Mouse (Mus musculus) intestine, embryonic 14.5 days (tissue): ENCODE measurements around the gene Wrnip1. TPM values are rescaled to one million over a fixed set of nuclear protein-coding genes. Genes with fewer than 3 reads are reported as not detected.
"Not testable (repeated sequence)": the region's sequence is repeated elsewhere in the genome, so short reads cannot be mapped to it uniquely, and the experiment has no call there.

Source experiments
- ATAC-seq: fragments of 200-750 bp; cut with Nextera tagmentation; replicated peaks from 2 replicates; pipeline ENCODE4 v1.8.0; 2017; ENCODE audit warnings: low read depth, moderate number of reproducible peaks, moderate TSS enrichment, moderate library complexity; ENCODE audit not compliant: low FRiP score, low TSS enrichment
- DNase-seq: peaks from one replicate; pipeline ENCODE4 v3.0.0-alpha.2; 2018; ENCODE audit warnings: low spot score
- H3K27ac ChIP-seq: fragments of 300-500 bp; sonication (generic); 2 replicates; pipeline ENCODE4 v1.5.1; 2014; ENCODE audit warnings: low read depth, mild to moderate bottlenecking, control low read depth
- H3K27me3 ChIP-seq: fragments of 300-500 bp; sonication (generic); replicated peaks from 2 replicates; pipeline ENCODE4 v1.6.1; 2014; ENCODE audit warnings: low read length, control low read depth; ENCODE audit not compliant: control insufficient read depth, insufficient read depth
- H3K36me3 ChIP-seq: fragments of 300-500 bp; sonication (generic); 2 replicates; pipeline ENCODE4 v1.6.1; 2014; ENCODE audit warnings: low read length, control low read depth; ENCODE audit not compliant: control insufficient read depth, insufficient read depth
- H3K4me1 ChIP-seq: fragments of 300-500 bp; sonication (generic); replicated peaks from 2 replicates; pipeline ENCODE4 v1.6.1; 2014; ENCODE audit warnings: low read length, control low read depth, mixed read lengths; ENCODE audit not compliant: control insufficient read depth, insufficient read depth
- H3K4me2 ChIP-seq: fragments of 300-500 bp; sonication (generic); 2 replicates; pipeline ENCODE4 v1.6.1; 2014; ENCODE audit warnings: low read length
- H3K4me3 ChIP-seq: fragments of 300-500 bp; sonication (generic); 2 replicates; pipeline ENCODE4 v1.5.1; 2014; ENCODE audit warnings: low read depth, low read length, control low read depth, mixed read lengths
- H3K9ac ChIP-seq: fragments of 300-500 bp; sonication (generic); 2 replicates; pipeline ENCODE4 v1.6.1; 2014; ENCODE audit warnings: mild to moderate bottlenecking, low read length
- H3K9me3 ChIP-seq: fragments of 300-500 bp; sonication (generic); 2 replicates; pipeline ENCODE4 v1.6.1; 2016; ENCODE audit warnings: low read length, control low read depth; ENCODE audit not compliant: control insufficient read depth
- WGBS: fragments of 180-500 bp; shearing (Covaris S2); extraction: QIAGEN DNeasy Blood & Tissue Kit; methylation state at CpG from one replicate; pipeline ENCODE4 v1.1.7; 2014; 5-methylcytosine and 5-hydroxymethylcytosine counted together
- polyA plus RNA-seq: library from polyadenylated mRNA; unstranded; fragments of >200 nt; fragmentation: Nextera tagmentation; extraction: Ambion mirVana; gene quantifications from 2 replicates; pipeline ENCODE4 v1.2.1, GENCODE M21; 2014

Gene Wrnip1
- polyA plus RNA-seq, 1 experiment from 2014 or later, result 20.7 TPM

DNA sequence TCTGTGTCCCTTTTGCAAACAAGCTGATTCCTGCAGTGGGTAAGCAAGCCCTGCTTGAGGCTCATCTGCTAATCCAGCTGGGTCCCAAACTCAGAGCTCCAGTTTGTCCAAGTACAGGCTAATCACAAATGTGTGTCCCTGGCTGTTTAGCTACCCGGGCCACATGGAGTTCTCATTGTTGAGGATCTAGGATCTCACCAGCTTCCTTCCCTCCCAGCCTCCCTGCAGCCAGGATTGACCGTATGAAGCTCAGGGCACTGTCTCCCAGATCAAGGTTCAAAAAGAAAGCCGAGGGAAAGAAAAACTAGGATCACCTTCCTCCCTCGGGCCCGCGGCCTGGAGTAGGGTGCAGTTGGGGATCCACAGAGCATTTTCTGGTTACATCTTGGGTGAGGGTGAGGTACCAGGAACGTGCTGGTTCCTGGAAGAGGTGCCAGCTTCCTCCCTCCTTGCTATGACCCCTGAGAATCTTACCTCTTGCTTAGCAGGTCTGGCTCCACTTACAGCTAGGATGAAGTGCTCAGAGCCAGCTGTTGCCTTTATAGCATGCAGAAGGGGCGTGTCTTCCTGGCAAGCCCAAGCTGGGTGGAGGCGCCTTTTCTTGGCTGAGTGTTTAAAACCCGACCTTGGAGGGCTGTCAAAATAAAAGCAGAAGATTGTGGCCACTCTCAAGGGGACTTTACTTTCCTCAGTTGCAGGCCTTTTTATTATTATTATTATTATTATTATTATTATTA, 49.0 kb downstream of the Wrnip1 start, which contains the start of gene Serpinb1a:
TSS of gene Serpinb1a (minus strand) at position 518 of the 737 bp plus-strand sequence.
- H3K27me3 ChIP-seq, result no peaks in the 10 kb centered on the region
- H3K4me3 ChIP-seq, result 0 out of 2 replicates have a peak within 1 kb of the TSS, but pooled peaks have one; percentile 1
- no peaks in the 10 kb centered on the region for H3K9me3 ChIP-seq
- H3K27ac ChIP-seq, result peak within 1 kb of the TSS; percentile 87; the same call in 1 of the 2 replicates
- ATAC-seq (no peak), DNase-seq (peak; percentile 68)
- H3K4me1 ChIP-seq, result peaks cover 17% of the 10 kb centered on the region
- WGBS, result 49% methylated on average over 10 of the region's 10 CpGs
- no peak within 1 kb of the TSS for H3K9ac ChIP-seq
- H3K4me2 ChIP-seq, result peak within 1 kb of the TSS; percentile 37
- H3K36me3 ChIP-seq, result no peaks in the 10 kb centered on the region

DNA sequence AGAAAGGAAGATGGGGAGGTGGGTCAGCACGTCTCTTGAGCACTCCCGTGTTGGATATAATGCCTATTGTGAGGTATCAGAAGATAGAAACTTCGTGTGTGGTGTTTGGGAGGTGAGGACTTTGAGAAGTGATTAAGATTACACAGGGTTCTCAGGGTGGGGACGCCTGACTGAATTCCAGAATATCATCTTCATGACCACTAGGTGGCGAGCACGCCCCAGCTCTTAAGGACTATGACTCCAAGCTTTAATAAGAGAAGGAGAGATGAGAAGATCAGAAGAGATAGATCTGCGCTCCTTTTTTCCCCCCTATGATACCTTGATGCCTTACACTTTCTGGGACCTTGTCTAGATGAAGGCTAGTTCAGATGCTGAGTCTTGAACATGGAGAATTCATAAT, 50.1 kb downstream of the Wrnip1 start:
- Histone ChIP-seq H3K27ac (no peak overlapping the region), H3K36me3 (no peaks in the 10 kb centered on the region), H3K27me3 (no peaks in the 10 kb centered on the region), H3K9me3 (no peaks in the 10 kb centered on the region), H3K4me2 (no peak overlapping the region), H3K4me1 (peaks cover 17% of the 10 kb centered on the region), H3K9ac (no peak overlapping the region), H3K4me3 (no peak overlapping the region)
- ATAC-seq (no peak), DNase-seq (no peak)
- WGBS, result 12% methylated on average over 7 of the region's 7 CpGs

- ATAC-seq (no peak), DNase-seq (no peak)
- H3K4me3 ChIP-seq, result no peak overlapping the region
- H3K36me3 ChIP-seq, result no peaks in the 10 kb centered on the region
- peaks cover 17% of the 10 kb centered on the region for H3K4me1 ChIP-seq
- no peak overlapping the region for H3K9ac ChIP-seq
- H3K4me2 ChIP-seq, result no peak overlapping the region
- WGBS, result 92% methylated on average over 4 of the region's 4 CpGs
- H3K27me3 ChIP-seq, result no peaks in the 10 kb centered on the region
- H3K27ac ChIP-seq, result no peak overlapping the region
- H3K9me3 ChIP-seq, result no peaks in the 10 kb centered on the region
Measured at GRCm38 (mm10) chr13:32852539-32852938, 50.7 kb downstream of the Wrnip1 start.

DNA sequence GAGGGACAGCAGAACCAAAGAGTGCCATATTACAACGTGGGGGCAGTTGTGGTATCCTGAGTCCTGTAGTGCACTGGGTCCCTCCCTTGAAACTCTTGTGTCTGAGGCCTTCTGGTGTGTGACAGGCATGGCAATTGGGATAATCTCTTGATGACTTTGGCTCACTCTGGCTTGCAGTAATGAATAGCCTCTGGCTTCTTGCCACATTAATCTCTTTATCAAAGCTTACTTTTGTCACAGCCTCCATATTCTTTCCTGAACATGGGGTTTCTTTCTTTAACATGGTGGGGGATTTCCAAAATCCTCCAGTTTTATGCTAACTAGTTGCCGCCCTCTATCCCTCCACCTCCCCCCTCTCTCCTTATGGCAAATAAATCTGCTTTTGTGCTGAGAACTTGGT, 51.2 kb downstream of the Wrnip1 start:
- no peak overlapping the region for H3K4me2 ChIP-seq
- peaks cover 17% of the 10 kb centered on the region for H3K4me1 ChIP-seq
- H3K36me3 ChIP-seq, result no peaks in the 10 kb centered on the region
- H3K9me3 ChIP-seq, result no peaks in the 10 kb centered on the region
- no peaks in the 10 kb centered on the region for H3K27me3 ChIP-seq
- ATAC-seq, result no peak
- no peak overlapping the region for H3K27ac ChIP-seq
- H3K4me3 ChIP-seq, result no peak overlapping the region
- WGBS, result 76% methylated on average over 2 of the region's 2 CpGs
- H3K9ac ChIP-seq, result no peak overlapping the region
- DNase-seq, result no peak

GRCm38 (mm10) chr13:32860821-32861220, 59.0 kb downstream of the Wrnip1 start:
- H3K9me3 ChIP-seq, result no peaks in the 10 kb centered on the region
- WGBS, result 67% methylated on average over 3 of the region's 3 CpGs
- no peak overlapping the region for H3K4me2 ChIP-seq
- H3K4me1 ChIP-seq, result no peaks in the 10 kb centered on the region
- DNase-seq (no peak), ATAC-seq (no peak)
- no peaks in the 10 kb centered on the region for H3K27me3 ChIP-seq
- H3K4me3 ChIP-seq, result no peak overlapping the region
- H3K9ac ChIP-seq, result no peak overlapping the region
- H3K27ac ChIP-seq, result no peak overlapping the region
- H3K36me3 ChIP-seq, result no peaks in the 10 kb centered on the region

GRCm38 (mm10) chr13:32863456-32863855, 61.6 kb downstream of the Wrnip1 start:
- Histone ChIP-seq H3K4me3 (no peak overlapping the region), H3K4me1 (no peaks in the 10 kb centered on the region), H3K9me3 (no peaks in the 10 kb centered on the region), H3K36me3 (no peaks in the 10 kb centered on the region), H3K27me3 (no peaks in the 10 kb centered on the region), H3K9ac (no peak overlapping the region), H3K27ac (no peak overlapping the region), H3K4me2 (no peak overlapping the region)
- DNase-seq (no peak), ATAC-seq (no peak)

GRCm38 (mm10) chr13:32864529-32864928, 62.7 kb downstream of the Wrnip1 start:
- not testable (repeated sequence) for DNase-seq, H3K9me3 ChIP-seq, H3K36me3 ChIP-seq, H3K4me3 ChIP-seq, H3K27me3 ChIP-seq, H3K4me1 ChIP-seq, H3K27ac ChIP-seq, H3K9ac ChIP-seq, ATAC-seq, H3K4me2 ChIP-seq
- WGBS, result 90% methylated on average over 2 of the region's 3 CpGs

DNA sequence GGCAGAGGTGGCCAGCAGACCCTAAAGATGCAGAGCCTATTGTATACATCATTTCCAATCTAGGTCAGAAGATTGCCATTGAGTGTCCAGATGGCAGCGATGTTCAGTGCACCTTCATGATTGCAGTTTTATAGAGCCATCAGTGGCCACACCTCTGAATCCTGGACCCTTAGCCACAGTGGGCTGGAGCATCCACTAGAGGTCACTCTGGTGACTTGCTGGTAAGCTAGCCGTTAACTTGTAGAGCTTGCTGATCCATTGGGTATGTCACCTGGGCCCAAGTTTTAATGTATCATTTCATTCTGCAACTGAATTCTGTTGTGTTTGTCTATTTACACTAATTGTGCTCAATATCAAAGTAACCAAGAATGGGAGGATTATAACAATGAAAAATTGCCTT, 63.8 kb downstream of the Wrnip1 start:
- no peaks in the 10 kb centered on the region for H3K9me3 ChIP-seq
- H3K36me3 ChIP-seq, result no peaks in the 10 kb centered on the region
- 49% methylated on average over 2 of the region's 2 CpGs for WGBS
- DNase-seq (no peak), ATAC-seq (no peak)
- H3K9ac ChIP-seq, result no peak overlapping the region
- H3K4me3 ChIP-seq, result no peak overlapping the region
- H3K27ac ChIP-seq, result no peak overlapping the region
- no peak overlapping the region for H3K4me2 ChIP-seq
- H3K27me3 ChIP-seq, result no peaks in the 10 kb centered on the region
- no peaks in the 10 kb centered on the region for H3K4me1 ChIP-seq

DNA sequence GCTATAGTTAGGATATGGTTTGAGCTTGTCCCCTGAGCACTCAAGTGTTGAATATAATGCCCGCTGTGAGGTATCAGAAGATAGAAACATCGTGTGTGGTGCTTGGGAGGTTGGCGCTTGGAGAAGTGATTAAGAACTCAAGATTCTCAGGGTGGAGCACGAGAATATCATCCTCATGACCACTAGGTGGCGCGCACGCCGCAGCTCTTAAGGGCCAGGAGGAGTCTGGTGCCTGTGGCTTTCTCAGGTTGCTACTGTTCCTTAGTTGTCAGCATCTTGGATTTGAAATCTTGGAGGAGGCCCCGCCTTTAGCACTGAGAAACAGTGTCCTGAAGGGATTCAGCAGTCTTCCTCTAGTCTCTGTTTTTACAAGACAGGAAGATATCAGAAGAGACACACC, 64.6 kb downstream of the Wrnip1 start:
- DNase-seq, result peak; percentile 76
- Histone ChIP-seq H3K27me3 (no peaks in the 10 kb centered on the region), H3K4me2 (no peak overlapping the region), H3K9me3 (no peaks in the 10 kb centered on the region), H3K27ac (no peak overlapping the region), H3K4me1 (no peaks in the 10 kb centered on the region), H3K4me3 (no peak overlapping the region), H3K36me3 (no peaks in the 10 kb centered on the region), H3K9ac (no peak overlapping the region)
- 5% methylated on average over 9 of the region's 9 CpGs for WGBS
- ATAC-seq, result 0 out of 2 replicates have a peak, but pooled peaks have one; percentile 50
